Mouse (Mus musculus) fibroblast of lung, adult 2 months (primary cell): ENCODE results near the gene St3gal3.
A peak's percentile ranks its signal among the peaks of the same experiment; 100 is the strongest.

Experiments
- DNase-seq: peaks from one replicate; pipeline ENCODE4 v3.0.0-alpha.2; 2011; ENCODE audit warnings: low read depth

The St3gal3 gene

DNA sequence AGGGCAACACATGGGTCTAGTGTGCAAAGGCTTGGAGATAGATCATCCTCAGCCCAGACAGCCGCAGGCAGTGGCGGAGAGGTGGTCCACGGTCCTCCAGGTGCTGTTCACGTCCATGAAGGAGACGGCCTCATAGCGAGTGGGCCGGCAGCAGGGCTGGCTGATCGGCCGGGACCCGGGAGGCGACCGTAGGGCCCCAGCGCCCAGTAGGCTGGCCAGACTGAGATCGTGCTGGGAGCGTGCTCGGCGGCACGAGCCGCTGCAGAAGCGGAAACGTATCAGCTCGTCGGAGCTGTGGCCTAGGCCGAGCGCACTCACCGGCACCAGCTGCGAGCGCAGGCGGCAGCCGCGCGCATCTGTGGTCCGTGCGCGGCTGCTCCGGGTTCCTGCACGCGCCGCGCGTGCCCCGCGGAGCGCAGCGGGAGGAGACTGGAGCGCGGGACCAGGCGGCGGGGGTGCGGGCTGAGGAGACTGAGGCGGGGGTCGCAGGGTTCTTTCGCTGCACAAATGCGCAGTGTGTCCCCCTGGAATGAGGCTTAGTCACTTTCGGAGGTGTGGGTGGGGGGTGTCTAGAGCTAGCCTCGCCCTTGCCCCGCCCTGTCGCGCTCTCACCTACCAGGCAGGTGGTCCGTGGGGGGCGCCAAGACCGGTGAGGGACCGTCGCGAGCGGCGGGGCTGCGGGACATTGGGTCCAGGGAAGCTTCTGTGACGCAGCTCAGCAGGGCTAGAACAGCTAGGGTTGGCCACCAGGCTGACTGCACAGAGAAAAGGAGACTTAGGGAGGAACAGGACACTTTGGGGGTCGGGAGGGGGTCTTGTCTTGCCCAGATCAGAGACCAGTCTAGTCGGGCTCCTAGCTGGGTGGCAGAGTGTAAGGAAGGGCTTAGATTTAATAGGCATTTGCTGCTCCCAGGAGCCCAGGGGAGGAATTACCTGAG, 207.9 kb downstream of the St3gal3 start:
- no peak for DNase-seq

DNA sequence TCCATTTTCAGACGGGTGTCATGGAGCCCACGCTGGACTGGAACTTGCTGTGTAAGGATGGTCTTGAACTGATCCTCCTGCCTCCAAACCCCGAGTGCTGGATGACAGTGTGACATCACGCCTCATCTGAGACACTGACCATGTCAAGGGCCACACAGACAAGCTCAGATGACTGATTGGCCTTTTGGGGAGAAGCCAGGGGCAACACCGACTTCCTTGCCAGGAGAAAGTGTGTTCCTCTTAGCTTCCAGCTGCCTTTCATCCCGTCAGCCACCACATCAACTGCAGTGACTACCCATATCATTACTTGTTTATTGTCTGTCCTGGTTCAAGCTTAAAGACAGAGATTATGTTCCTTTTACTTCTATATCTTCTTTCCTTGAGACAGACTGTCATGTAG, 209.8 kb downstream of the St3gal3 start:
- no peak for DNase-seq

DNA sequence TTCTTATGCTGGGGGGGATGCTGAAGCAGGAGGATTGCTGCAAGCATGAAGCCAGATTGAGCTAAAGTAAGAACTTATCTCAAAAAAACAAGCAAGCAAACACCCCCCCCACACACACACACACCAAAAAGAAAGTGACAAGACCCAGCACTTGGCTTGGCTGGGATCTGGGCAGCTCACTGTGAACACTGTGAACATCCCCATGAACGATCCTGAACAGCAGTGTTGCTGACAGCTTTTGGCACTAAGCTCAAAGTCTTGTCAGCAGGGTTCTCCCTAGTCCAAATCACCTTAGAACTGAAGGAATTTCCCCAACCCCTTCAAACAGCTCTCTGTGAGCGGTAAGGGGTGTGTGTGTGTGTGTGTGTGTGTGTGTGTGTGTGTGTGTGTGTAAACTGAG, 211.3 kb downstream of the St3gal3 start:
- no peak for DNase-seq

DNA sequence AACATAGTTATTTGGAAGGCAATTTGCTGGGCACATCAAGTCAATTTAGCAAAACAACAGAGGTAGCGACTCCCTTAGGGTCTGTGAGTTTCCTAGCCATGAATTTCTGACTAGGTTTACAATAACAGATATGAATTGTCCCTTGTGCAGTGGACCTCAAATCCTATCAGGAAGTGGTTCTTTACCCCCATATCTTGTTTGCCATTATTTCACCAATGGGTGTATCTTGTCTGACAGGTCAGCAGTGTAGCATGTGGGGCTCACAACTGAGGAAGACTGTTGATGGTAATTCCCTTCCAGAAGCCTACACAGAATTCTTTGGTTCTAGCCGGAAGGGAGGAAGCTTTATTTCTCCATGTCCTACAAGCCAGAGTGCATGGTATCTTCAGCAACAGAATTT, 213.4 kb downstream of the St3gal3 start:
- no peak for DNase-seq

DNA sequence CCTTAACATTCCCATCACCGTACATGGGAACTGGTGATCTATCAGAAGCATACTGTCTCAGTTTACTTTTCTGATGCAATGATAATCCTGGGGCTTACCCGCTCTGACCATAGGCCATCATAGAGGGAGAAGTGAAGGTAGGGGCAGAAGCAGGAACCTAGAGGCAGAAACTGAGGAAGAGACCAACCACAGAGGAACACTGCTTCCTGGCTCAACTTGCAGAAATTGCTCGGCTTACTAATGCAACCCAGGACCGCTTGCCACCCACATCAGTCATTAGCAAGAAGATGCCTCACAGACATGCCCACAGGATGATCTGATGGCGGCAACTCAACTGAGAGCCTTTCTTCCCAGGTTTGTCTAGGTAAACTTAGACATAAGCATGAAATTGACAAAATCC, 216.0 kb downstream of the St3gal3 start:
- no peak for DNase-seq

DNA sequence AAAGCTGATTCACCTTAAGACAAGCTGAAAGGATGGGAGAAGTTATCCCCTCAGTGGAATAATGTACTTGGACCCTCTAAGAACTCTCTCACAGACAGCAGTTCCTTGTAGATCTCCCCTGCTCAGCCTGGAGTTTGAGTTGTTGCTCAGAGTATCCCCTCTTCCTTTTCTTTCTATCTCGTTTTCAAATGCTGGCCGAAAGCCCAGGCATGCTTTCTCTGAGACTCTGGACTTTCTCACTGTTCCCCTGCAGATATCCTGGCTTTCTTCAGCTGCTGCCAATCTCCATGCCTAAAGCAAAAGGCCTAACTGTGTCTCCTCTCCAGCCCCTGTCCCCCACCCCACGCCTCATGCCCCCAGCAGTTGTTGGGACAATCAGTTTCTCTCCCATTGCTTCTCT, 216.5 kb downstream of the St3gal3 start:
- no peak for DNase-seq

DNA sequence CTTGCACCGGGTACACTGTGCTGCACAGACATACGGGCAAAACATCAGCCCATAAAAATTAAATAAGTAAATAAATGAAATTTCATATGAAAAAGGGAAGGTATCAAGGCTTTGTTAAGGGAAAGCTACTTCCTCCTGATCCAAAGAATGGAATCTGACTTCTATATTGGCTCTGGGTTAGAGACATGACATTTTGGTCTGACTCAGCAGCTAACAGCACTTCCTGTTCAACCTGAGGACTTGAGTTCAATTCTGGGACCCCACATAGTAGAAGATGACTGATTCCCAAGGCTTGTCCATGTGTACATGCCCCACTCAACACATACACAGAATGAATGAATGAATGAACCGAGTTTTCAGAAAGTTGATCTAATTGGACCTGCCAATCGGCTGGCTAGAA, 216.9 kb downstream of the St3gal3 start:
- DNase-seq: no peak

DNA sequence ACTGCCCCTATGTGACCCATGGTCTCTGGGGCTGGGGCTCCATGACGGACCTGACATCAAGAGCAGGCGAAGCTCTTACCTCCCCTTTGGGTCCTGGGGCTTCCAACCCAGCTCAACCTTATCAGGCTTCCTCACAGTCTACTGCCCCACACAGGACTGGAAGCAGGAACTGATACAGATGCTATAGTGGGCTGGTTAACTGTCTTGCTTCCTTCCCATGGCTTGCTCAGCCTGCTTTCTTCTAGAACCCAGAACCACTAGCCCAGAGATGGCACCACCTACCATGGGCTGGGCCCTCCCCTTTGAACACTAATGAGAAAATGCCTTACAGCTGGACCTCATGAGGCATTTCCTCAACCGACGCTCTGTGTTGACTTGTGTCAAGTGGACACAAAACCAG, 217.3 kb downstream of the St3gal3 start:
- no peak for DNase-seq

DNA sequence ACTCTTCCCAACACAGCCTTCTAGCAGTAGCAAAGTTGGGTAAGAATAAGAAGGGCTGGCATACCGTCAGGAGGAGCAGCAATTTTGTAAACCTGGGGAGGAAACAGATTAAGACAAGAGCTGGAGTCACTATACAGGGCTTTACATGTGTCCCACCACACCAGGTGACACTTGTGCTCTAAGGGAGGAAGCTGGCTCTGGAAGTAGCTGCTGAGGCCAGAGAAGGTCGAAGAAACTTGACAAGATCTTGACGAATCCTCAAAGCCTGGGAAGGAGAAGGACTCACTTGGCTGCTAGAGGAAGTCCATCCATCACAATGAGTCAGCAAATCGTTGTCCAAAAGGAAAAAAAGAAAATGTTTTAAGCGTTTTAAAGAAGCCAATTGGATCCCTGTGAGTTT, 218.3 kb downstream of the St3gal3 start:
- DNase-seq: no peak

DNA sequence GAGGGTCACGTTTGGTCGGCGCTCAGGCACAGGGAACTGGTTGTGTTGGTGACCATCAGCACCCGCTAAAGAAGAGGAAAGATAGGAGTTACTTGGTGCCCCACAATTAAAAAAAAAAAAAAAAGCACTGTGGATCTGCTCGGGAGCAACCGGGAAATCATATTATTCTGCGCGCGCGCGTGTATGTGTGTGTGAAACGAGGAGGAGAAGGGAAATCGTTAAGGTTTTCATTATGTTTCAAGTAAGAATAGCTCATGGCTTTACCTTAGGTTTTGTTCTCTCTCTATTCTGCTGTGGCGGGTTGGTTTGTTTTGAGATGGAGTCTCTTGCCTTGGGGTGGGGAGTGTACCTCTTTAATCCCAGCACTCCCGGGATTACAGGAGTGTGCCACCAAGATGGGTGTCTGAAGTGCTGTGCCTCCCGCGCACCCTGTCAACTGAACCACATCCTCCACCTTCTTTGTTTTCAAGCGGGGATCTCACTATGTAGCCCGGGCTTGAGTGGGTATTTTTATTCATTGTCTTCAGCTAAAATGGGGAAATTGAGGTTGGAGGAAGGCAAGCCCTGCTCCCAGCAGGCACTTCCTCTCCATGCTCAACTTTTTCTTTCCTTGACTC, 219.1 kb downstream of the St3gal3 start:
- DNase-seq: no peak

DNA sequence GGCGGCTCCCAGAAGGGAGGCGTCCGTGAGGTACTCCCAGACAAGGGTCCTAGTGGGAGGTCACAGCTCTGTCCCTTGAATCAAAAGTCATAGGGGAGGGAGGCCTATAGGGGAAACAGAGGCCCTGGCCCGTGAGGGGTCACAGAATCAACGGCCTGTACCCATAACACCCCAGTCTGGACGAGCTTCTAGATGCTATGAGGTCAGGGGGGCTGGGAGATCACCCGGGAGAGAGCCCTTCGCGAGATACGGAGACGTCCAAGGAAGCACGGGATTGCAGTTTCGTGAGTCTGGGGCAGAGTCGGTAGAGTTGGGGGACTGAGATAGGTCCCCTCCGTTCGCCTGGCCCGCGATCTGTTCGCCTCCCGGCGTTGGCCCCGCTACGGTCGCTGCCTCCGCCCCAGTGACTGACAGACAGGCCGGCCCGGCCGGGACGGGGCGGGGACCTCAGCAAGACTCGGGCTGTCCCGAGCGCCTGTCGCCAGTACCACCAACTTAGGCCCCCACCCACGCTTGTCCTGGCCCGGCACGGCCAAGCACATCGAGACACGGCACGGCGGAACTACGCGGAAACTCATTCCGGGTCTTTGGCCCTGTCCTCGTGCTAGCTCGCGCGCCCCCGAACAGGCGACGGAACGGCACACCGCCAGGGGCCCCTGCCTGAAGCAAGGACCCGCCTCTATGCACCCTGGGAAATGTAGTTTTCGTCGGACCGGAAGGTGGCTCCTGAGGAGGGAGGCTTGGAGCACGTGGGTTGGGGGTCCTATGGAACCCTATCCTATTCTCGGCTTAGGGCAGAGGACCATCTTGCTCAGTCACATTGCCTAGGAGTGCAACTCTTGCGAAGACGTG, 219.9 kb downstream of the St3gal3 start, which contains the start of gene Ipo13:
Gene Ipo13 (minus strand): TSS at position 409 of the 852 bp plus-strand sequence.
- peak; percentile 82 for DNase-seq

DNA sequence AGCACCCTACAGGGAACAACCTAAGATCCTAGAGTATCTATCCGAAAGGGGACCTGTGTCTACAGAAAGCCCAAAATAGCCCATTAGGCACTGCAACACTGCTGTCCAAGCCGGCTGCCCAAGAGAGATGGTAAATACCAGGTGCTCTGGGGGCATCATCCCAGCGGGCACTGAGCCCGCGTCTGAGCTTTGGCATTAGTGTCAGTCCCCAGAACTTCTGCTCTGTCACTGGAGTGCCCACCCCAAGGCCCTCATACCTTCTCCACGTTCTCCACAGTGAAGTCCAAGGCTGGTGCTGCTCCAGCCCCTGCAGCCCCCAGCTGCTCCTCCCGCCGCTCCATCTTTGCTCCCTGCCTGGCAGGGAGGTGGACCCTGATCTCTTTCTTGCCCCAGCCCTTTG, 220.7 kb downstream of the St3gal3 start:
- DNase-seq: no peak

DNA sequence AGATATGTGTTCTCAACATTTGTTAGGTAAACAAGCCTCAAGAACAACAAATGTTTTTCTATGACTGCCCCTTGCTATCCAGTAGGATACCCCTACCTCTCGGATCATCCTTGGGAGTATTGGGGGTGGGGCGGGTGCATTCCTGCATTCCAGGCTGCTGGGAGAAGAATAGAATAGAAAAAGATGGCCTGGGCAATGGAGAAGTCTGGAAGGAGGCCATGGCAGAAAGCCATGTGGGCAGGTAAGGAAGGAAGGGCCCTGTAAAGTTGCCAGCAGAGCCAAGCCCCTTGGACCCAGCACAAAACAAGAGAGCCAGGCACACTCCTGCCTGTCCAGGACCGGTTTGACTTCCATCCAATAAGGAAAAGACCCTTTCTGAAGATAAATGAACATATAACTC, 221.3 kb downstream of the St3gal3 start:
- DNase-seq: no peak

DNA sequence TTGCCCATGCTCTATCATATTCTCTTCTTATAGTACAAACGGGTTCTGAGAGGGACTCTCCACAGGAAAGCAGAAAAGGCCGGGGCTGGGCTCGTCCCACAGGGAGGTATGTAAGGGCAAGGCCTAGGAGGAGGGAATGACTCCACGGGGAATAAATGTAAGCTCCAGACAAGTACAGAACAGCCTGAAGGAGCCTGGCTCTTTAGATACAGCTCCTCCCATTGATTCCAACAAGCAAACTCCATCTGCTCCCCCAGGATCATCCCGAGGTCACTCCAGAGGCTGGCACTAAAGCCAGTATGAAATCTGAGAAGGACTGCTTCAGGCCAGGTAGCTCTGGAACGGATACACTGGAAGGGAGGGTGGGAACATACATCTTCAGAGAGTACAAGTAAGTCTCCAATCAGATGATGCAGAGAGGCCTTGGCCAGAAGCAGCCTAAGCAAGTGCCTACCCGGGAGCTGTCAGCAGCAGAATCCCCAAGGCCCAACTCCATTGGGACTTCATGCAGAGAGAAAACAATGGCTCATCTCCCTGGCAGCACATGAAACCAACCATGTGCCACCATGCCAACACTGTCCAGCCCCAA, 221.9 kb downstream of the St3gal3 start:
- DNase-seq: no peak

DNA sequence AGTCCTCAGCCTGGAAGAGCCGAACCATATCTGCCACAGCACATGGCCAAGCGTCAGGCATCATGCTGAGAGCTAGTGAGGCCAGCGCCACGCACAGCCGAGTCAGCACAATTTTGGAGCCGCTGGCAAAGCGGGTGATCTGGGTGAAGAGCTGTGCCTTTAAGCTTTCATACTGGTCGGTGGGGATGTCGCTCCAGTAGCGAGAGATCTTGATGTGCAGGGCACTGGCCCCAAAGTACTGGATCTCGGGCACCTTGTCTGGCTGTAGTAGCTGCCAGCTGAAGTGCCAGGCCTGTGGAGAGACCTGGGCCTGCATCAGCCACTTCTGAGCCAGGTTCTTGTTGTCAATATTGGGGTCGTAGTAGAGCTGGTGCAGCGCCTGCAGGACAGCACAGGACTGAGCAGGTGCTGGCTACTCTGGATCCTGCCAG, 222.6 kb downstream of the St3gal3 start:
- no peak for DNase-seq

DNA sequence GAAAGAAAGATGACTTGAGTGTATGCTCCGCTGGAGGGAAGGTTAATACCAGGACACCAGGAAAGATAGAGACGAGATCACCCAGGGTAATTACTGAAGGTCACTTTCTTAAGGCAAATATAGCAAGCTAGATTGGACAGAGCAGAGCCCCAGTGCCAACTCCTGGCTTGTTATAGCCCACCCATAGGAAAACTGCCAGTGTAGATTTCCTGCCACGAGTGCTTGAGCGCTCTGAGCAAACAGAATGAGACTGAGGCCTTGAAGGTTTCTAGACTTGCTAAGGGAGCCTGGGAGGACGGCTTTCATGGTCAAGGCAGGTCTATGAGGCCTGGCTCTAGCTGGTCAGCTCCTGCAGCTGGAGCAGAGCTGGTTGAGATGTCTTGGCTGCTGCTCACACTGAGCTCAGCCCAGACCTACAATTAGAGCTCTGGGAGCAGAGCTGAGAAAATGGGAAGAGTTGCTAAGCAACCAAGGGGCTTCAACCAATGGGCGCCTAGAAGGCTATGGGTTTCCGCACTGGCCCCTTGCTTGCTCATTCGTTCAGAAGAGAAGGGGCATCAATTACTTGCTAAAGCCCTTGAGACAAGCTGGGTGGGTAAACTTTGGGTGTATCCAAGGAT, 225.8 kb downstream of the St3gal3 start:
- no peak for DNase-seq

DNA sequence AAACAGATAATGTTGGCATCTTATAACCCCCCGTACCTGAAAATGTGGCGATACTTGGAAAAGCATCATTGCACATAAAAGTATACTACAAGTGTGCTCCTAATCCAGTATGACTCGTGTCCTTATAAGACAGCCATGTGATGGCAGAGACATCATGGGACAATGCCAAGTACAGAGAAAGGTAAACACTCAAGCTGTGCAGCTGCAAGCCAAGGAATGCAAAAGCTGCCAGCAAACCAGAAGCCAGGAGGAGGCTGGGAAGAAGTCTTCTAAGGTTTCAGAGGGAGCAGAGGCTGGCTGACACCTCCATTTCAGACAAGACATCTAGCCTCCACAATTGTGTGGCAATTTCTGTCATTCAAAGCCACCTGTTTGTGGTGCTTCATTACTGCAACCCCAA, 228.5 kb downstream of the St3gal3 start:
- no peak for DNase-seq

DNA sequence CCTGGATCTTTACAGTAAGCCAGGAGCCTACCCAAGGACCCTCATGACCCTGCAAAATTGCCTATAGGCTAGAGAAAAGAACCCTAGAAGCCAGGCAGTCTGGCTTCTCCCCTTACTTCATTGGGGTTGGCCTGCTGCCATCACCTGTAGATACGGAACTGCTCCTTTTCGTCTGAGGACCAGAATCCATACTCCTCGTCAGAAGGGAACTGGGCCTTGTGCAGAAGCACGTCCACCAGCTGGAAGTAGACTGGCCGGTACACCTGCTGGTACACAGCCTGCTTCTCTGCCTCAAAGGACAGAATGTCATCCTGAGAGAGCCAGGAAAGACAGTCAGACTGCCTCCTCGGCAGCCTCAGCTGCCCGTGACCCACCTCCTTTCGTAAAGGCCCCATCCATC, 230.0 kb downstream of the St3gal3 start:
- DNase-seq: no peak

DNA sequence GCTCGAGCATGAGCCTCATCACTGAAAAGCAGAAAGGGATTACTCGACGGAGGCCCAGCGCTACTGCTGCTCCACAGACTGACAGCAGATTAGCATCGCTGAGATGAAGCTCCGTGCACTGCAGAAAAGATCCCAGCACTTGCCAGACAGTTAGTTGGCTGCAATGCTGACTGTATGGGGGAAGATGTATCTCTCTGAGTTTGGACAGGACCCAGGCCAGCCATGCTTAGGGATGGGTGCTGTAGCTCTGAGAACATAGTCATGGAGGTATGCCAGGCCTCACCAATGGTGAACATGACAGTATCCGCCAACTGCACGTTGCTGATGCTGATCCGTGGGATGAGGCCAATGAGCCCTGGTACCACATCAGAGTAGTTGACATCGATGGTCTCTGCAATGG, 230.6 kb downstream of the St3gal3 start:
- no peak for DNase-seq

DNA sequence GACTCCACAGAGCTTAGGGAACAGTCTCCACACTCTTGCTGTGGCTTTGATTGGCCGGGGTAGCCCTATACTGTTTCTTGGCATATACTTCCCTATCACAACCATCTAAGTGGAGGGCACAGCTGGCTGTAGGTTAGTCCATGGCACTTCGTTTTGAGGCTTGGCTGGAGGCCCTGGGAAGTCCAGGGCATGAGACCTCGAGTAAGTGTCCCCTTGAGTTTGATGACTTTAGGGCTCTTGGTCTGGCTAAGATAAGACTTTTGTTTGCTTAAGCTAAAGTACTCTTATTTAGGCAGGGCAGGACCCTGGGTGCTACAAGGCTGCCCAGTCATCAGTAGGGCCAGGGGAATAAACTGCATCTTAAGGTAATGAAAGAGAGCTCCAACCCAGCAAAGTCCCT, 236.6 kb downstream of the St3gal3 start:
- no peak for DNase-seq

DNA sequence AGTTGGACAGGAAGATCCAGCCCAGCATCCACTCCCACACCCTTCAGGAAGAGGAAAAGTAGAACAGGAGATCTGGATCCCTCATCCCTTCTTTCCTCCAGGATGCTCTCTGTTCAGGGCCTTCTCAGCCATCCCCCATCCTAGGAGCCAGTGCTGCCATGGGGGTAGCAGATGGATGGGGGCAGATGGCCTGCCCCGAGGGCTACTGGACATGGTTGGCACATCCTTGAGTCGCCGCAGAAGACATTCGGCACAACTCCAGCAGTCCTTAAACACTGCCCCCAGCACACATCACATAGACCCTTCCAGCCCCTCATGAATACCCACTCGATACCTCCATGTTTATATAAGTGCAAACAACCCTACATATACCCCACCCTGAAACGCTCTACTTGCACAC, 238.7 kb downstream of the St3gal3 start:
- DNase-seq: no peak

DNA sequence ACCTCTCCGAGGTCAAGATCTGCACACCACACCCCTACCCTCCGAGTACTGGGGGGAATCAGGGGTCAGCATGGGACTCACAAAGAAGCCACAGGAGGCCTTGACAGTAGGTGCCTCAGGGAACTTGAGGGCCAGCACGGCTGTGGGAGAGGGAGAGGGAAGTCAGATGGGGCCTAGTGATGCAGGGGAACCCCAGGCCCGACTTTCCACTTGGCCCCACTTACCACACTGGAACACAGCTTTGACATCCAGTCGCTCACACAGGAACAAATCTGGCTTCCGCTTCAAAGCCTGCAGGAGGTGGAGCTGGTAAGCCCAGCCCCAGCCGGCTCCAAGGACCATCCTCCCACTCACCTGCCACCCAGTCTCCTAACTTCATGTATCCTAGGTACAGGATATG, 239.4 kb downstream of the St3gal3 start:
- DNase-seq: no peak
